Comparison of ENCODE assay signal across 27 mouse cellular contexts in genomic region chr13:28287368-28287767, GRCm38 (mm10).
"Had no signal": no experiment of that assay in that cellular context is flagged by ENCODE, and none has a peak within 500 bp of the region (broad histone marks: within the 10 kb centered on the region; RNA-seq: fewer than 3 reads in every experiment).

No protein-coding gene starts in this region.

- H3K27me3 ChIP-seq: embryonic facial prominence, embryonic 12.5 days; embryonic facial prominence, embryonic 13.5 days; embryonic facial prominence, embryonic 15.5 days; forebrain, embryonic 12.5 days; forebrain, embryonic 13.5 days; forebrain, embryonic 15.5 days had no signal

- H3K4me2 ChIP-seq: embryonic facial prominence, embryonic 12.5 days; embryonic facial prominence, embryonic 13.5 days; embryonic facial prominence, embryonic 15.5 days; forebrain, embryonic 12.5 days; forebrain, embryonic 13.5 days; forebrain, embryonic 15.5 days had no signal

- H3K27ac ChIP-seq: embryonic facial prominence, embryonic 10.5 days; embryonic facial prominence, embryonic 12.5 days; embryonic facial prominence, embryonic 13.5 days; embryonic facial prominence, embryonic 15.5 days; forebrain, embryonic 10.5 days; forebrain, embryonic 12.5 days; forebrain, embryonic 13.5 days; forebrain, embryonic 15.5 days; gastrocnemius, adult 2 months had no signal

- H3K9ac ChIP-seq: embryonic facial prominence, embryonic 12.5 days; embryonic facial prominence, embryonic 13.5 days; embryonic facial prominence, embryonic 15.5 days; forebrain, embryonic 12.5 days; forebrain, embryonic 13.5 days; forebrain, embryonic 15.5 days; forebrain, postnatal 0 days had no signal

- DNase-seq: cerebellum, adult 18-20 months; cerebellum, adult 2 months; cerebellum, adult 8-10 months; cerebellum, adult 9-10 months; cerebellum, adult 9-11 months; cerebellum, postnatal 10 days; cerebellum, postnatal 14 days; cerebellum, postnatal 25 days; cerebellum, postnatal 36 days; embryo, embryonic 11 days; forebrain, postnatal 0 days; gastrocnemius, adult 2 months; gastrocnemius, postnatal 10 days; gastrocnemius, postnatal 14 days; gastrocnemius, postnatal 25 days; gastrocnemius, postnatal 36 days had no signal

- H3K9me3 ChIP-seq: embryonic facial prominence, embryonic 10.5 days; embryonic facial prominence, embryonic 12.5 days; embryonic facial prominence, embryonic 13.5 days; embryonic facial prominence, embryonic 15.5 days; forebrain, embryonic 10.5 days; forebrain, embryonic 12.5 days; forebrain, embryonic 13.5 days; forebrain, embryonic 15.5 days had no signal

- ATAC-seq: forebrain, embryonic 13.5 days; forebrain, embryonic 14.5 days; forebrain, embryonic 15.5 days; forebrain, embryonic 16.5 days; forebrain, postnatal 0 days had no signal

- H3K4me1 ChIP-seq: embryonic facial prominence, embryonic 10.5 days; embryonic facial prominence, embryonic 12.5 days; embryonic facial prominence, embryonic 13.5 days; embryonic facial prominence, embryonic 15.5 days; forebrain, embryonic 10.5 days; forebrain, embryonic 12.5 days; forebrain, embryonic 13.5 days; forebrain, embryonic 15.5 days had no signal

- H3K4me3 ChIP-seq: embryonic facial prominence, embryonic 10.5 days; embryonic facial prominence, embryonic 12.5 days; embryonic facial prominence, embryonic 13.5 days; embryonic facial prominence, embryonic 15.5 days; erythroblast, embryonic 14.5 days; forebrain, embryonic 10.5 days; forebrain, embryonic 12.5 days; forebrain, embryonic 13.5 days; forebrain, embryonic 15.5 days; gastrocnemius, adult 2 months had no signal

- H3K36me3 ChIP-seq: embryonic facial prominence, embryonic 10.5 days; embryonic facial prominence, embryonic 12.5 days; embryonic facial prominence, embryonic 13.5 days; embryonic facial prominence, embryonic 15.5 days; forebrain, embryonic 10.5 days; forebrain, embryonic 12.5 days; forebrain, embryonic 15.5 days had no signal
